Mouse (Mus musculus) embryonic fibroblast, embryonic 13.5 days (primary cell): ENCODE data around the gene Osbp2.

Source experiments
- CTCF ChIP-seq: IDR thresholded peaks from 2 replicates; pipeline ENCODE4 v1.5.1; 2011; ENCODE audit warnings: mild to moderate bottlenecking, control low read depth, low read length, moderate library complexity, borderline replicate concordance; ENCODE audit not compliant: insufficient read depth
- POLR2A ChIP-seq: IDR thresholded peaks from 2 replicates; pipeline ENCODE4 v1.6.1; 2011; ENCODE audit warnings: low read depth, mild to moderate bottlenecking, control low read depth, low read length, moderate library complexity

GRCm38 (mm10) chr11:3797631-3798215 lies 66.0 kb downstream of the Osbp2 start:
- TF ChIP-seq POLR2A (no peak), CTCF (no peak)
